Mouse (Mus musculus) cerebral cortex, adult 2 months (tissue): ENCODE results near the gene Smarce1.

Experiments
- WGBS: fragments of 180-500 bp; shearing (Covaris S2); methylation state at CpG from one replicate; pipeline ENCODE4 v1.1.7; 2018; 5-methylcytosine and 5-hydroxymethylcytosine counted together

The Smarce1 gene

DNA sequence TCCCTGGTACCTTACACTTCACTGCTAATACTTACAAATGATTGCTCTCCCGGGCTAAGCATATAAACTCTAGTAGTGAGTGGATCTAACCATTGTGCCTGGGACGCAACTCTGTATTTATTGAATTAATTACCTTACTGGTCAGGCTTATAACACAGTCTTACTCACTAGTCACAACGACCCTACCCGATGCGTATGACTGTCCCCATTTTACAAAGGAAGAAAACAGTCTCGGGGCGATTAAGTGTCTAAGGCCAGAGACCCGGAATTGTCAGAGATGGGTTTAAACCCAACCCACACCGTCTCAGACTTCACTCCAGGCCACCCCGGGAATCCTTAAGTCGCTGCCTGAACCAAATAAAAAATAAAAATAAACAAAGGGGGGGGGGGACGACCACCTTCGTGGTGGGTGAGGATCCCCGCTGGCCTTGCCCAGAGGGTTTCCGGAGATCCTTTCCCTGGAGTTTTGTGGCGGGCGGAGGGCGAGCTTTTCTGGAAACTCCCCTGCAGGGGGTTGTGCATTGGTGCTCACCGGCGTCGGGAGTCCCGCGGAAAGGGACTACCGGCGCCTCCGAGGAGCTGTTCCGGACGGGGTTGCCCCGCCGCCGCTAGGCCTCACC lies 1.1 kb downstream of the Smarce1 start:
- WGBS: under 1% methylated on average over 31 of the region's 31 CpGs

DNA sequence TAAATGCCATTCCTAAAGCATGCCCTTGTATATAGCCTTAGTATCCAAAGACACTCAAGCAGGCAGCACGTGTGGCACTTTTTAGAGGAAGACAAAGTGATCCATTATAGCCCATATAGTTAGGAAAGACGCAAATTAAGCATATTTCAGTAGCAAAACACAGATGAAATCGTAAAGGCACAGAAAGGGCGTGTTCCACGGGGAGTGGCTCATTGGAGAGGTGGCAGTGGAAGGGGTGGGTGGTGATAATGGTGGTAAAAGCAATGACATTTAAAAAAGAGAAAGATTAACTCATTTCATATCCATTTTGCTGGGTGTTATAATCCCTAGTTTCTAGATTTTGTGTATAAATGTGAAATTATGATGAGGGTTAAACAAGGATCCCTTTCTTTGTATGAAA lies 4.5 kb downstream of the Smarce1 start:
- WGBS: 72% methylated on average over 5 of the region's 5 CpGs

- 70% methylated on average over 5 of the region's 5 CpGs for WGBS
These were observed 7.5 kb downstream of the Smarce1 start for GRCm38 (mm10) chr11:99223310-99223709.

DNA sequence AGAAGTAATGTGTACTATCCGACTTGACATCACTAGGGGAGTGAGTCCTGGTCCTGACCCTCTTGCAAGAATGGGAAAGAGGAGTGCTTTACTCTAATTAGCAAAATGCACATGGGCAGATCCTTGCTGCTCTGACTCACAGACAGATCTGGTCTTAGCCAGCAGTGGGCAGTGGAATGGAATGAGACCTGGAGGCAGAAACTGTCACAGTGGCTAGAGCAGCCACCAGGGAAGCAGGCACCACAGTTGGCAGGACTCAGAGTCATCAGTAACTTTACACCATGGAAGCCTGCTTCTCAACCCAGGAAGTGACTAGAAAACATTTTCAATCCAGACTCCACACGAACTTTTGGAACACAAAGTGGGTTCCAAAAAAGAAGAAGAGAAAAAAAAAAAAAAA lies 9.0 kb downstream of the Smarce1 start:
- 52% methylated on average over 2 of the region's 2 CpGs for WGBS

GRCm38 (mm10) chr11:99217248-99217986 lies 13.4 kb downstream of the Smarce1 start:
- WGBS: 88% methylated on average over 7 of the region's 7 CpGs

GRCm38 (mm10) chr11:99216181-99216580 lies 14.6 kb downstream of the Smarce1 start:
- 73% methylated on average over 3 of the region's 3 CpGs for WGBS

DNA sequence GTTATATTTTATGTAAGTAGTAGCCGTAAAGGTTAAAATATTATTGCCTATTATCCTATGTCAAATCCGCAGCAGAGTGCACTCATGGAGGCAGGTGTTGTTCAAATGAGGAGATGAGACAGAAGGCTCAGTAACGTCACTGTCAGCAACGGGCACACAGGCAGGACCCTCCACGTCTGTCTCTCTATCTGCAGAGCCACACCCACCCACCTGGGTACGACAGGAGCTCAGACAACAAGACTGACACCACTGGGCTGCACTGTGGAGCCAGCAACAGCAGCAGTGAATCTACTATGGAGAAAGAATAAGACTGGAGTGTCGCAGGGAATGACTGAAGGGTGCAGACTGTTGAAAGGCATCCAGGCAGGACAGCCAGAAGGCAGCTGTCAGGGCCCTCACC lies 18.1 kb downstream of the Smarce1 start:
- WGBS: 77% methylated on average over 7 of the region's 7 CpGs

DNA sequence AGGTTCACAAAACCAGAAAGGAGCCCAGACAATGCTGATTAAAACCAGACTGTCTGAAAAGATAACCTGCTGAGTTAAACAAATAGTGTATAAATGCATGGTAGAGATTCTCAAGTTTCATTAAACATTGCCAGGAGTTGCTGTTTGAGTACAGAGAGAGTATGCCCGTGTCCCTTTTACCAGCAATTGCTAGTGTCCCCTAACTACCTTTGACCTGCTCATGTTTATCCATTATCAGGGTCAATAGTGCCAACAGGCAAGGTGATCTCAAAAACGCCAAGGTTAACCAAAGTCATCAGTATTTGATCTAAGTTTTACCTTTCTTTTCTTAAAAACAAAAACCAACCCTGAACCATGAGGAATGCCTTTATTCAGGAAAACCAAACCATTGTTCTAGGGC lies 18.9 kb downstream of the Smarce1 start:
- WGBS: 77% methylated on average over 2 of the region's 2 CpGs

GRCm38 (mm10) chr11:99208105-99208669 lies 22.6 kb downstream of the Smarce1 start:
- 68% methylated on average over 8 of the region's 8 CpGs for WGBS

- 61% methylated on average over 2 of the region's 2 CpGs for WGBS
These were observed 23.4 kb downstream of the Smarce1 start for GRCm38 (mm10) chr11:99207449-99207848.

DNA sequence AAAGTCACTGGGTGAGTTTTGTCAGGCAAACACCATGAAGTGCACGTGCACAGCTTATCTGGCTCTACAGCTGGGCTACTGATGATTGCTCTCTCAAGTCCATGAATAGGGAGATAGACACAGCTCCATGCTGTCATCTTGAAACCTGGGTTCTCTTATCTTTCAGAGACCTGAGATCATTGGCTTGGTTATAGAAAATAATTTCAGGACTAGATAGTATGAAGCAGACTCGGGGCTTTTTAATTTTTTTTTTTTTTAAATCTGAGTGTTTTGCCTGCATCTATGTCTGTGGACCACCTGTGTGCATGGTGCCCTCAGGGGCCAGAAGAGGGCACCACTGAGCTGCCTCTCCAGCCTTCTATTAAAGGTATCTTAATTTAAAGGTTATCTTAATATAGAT lies 23.9 kb downstream of the Smarce1 start:
- WGBS: 29% methylated on average over 2 of the region's 2 CpGs

DNA sequence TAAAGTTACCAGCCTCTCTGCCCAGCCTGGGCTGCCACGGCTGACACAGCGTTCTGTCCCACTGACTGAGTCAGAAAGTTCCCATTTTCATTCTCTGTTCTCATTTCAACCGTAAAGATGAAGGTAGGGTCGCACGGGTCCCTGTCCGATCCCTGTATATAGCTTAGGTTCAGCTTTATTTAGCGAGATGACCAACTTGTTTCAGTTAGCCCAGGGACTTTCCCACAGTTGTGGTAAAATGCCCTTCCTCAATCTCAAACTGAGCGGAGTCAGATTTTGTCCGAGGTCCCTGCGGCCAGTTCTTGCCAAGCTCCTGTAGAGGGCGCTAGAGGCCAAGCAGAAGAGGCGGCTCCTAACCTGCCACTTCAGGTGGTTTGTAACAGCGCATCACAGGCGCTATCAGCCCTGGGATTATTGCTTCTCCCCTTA lies 41.6 kb downstream of the Smarce1 start:
- WGBS: 29% methylated on average over 14 of the region's 14 CpGs

GRCm38 (mm10) chr11:99187348-99187747 lies 43.5 kb downstream of the Smarce1 start:
- 98% methylated on average over 4 of the region's 4 CpGs for WGBS

- 69% methylated on average over 2 of the region's 2 CpGs for WGBS
These were observed 44.0 kb downstream of the Smarce1 start for GRCm38 (mm10) chr11:99186836-99187235.

- WGBS: 32% methylated on average over 11 of the region's 11 CpGs
These were observed 48.2 kb downstream of the Smarce1 start for GRCm38 (mm10) chr11:99182575-99182974.

- WGBS: 75% methylated on average over 5 of the region's 5 CpGs
These were observed 50.7 kb downstream of the Smarce1 start for GRCm38 (mm10) chr11:99180071-99180470.

DNA sequence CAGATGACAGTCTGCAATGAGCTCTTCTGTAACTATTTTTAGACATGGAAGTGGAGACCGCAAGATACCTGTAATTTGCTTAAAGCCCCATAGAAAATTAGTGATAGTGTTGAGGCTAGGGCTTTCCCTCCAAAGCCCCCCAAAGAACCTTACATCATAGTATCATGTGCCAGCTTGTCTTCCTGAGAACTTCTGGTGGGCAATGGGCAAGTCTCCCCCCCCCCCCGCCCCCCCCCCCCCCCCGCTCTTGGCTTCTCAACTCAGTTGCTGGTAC lies 53.0 kb downstream of the Smarce1 start:
- WGBS: 91% methylated on average over 1 of the region's 3 CpGs

GRCm38 (mm10) chr11:99177054-99177924 lies 53.5 kb downstream of the Smarce1 start:
- WGBS: 71% methylated on average over 5 of the region's 5 CpGs

DNA sequence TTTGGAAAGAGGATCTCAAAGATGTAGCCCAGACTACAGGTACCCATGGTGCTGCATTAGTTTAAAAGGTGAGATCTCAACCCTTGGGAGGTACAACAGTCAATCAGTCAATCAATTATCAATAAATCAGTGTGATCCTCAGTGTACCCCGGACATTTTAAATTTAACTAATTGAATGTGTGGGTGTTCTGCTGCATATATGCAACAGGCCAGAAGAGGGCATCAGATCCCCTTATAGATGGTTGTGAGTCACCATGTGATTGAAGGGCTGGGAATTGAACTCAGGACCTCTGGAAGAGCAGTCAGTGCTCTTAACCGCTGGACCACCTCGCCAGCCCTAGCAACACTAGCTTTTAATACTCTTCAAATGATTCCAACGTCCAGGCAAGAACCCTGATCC lies 58.8 kb downstream of the Smarce1 start:
- 83% methylated on average over 4 of the region's 4 CpGs for WGBS

GRCm38 (mm10) chr11:99171442-99171841 lies 59.4 kb downstream of the Smarce1 start:
- WGBS: 71% methylated on average over 2 of the region's 2 CpGs

- WGBS: 80% methylated on average over 12 of the region's 12 CpGs
These were observed 60.1 kb downstream of the Smarce1 start for GRCm38 (mm10) chr11:99170547-99171267.

GRCm38 (mm10) chr11:99170005-99170404 lies 60.8 kb downstream of the Smarce1 start:
- WGBS: 93% methylated on average over 6 of the region's 6 CpGs
